Mouse (Mus musculus): ENCODE measurements at regions not wholly inside any gene's neighbourhood (a gene's known extent, or its start where the extent isn't known, plus 50 kb on each side); places are given as distances from the start of the nearest gene placed in this dataset.

DNA sequence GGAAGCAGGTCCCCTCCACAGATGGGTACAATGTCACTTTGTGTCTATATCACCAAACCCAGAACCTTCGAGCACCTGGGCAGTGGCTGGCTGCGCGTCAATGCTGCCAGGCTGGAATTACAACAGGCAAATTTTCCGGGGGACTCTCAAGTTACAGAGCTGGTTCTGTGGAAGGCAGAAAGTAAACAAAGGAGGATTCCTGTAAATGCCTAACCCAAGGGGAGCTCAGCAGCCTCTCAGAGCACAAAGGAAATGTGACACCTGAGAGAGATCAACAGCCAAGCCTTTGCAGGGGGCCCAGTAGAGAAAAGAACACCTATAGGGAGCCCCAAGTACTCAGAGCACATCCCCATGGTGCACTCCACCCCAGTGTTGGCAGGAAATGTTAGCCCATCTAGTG is 70.7 kb downstream of the Setd4 start:
- peak in 1 of 2 experiments; percentile 52 for DNase-seq (ENCODE audit: low spot score in 2 of 2)

DNA sequence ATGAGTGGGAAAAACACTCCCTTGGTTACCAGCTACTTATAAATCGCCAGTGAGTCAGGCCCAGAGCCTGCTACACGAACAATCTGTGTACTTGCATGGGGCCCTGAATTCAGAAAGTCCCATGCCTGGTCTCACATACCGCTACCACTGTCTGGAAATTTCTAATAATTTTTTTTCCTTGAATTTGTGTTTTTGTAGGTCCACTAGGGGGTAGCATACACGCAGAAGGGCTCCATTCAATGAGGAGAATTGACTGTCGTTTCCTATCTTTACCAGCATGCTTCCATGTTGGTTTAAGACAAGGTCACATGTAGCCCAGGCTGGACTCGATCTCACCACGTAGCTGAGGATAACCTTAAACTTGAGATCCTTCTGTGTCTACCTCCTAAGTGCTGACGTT is 71.9 kb downstream of the Setd4 start:
- no peak for DNase-seq (ENCODE audit: low spot score in 2 of 2)

DNA sequence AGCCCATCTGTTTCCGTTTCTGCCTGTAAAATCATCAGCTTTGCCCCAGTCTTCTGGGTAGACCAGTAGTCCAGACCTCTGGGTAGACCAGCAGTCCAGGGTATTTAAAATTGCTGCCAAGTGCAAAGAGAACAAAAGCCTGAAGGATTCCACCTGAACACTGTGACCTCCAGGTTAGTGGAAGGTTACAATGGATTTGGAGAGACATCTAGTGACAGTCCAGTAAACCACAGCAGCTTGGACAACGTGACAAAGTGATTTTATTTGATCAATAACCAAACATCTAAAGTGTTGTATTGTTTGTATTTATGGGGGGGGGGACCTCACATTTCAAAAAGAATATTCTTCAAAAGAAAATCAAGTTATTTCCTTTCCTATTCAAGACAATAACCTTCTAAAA is 81.4 kb downstream of the Setd4 start:
- DNase-seq (ENCODE audit: low spot score in 2 of 2) = no peak

DNA sequence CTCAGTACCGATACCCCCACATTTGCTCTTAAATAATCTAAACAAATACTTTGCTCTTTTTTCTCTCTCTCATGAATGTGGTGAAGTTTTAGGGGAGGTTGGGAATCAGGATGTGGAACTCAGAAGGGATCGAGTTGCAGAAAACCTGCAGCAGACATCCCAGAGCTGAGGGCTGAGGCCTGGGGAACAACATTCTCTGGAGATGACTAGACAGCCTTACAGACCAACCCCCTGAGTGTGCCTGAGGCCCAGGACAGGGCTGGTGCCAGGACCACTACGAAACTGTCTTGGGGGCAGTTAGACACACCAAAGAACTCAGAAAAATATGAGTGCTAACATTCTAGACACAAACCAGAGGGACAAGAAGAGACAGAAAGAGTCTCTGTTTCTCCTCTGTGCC is 83.4 kb downstream of the Setd4 start:
- DNase-seq (ENCODE audit: low spot score in 2 of 2) = no peak

DNA sequence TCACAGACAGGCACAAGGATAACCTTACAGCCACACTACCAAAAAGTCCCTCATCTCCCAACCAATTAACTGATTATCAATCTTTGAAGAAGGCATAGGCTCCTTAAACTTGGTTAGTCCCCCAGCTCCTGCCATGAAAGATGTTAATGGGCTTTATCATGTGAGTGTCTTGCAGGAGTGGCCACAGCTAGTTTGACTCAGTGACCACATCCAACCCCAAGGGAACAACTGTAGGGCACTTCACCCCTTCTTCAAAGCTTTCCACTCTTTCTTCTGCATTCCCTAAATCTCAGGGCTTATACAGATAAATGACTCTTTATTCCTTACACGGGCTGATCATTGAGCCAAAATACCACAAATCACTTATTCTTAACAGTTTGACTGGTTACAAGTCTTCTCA is 85.2 kb downstream of the Setd4 start:
- no peak for DNase-seq (ENCODE audit: low spot score in 2 of 2)

DNA sequence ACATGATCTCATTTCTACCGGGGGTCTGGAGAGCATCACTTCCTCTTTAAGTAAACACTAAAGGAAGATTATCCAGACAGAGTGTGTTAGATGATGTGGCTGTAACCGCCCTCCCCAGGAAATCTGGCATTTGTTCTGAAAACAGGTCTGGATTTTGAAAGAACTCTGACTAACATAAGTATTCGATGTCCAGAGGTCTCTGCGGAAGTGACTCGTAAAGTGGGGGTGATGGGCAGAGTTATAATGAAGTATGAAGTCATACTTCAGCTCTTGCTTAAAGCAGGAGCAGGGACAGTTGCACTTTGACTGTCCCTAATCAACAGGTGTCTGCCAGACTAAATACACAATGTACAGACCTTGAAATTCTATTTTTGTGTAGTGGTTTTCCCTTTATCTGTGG is 87.1 kb downstream of the Setd4 start:
- no peak for DNase-seq (ENCODE audit: low spot score in 2 of 2)

DNA sequence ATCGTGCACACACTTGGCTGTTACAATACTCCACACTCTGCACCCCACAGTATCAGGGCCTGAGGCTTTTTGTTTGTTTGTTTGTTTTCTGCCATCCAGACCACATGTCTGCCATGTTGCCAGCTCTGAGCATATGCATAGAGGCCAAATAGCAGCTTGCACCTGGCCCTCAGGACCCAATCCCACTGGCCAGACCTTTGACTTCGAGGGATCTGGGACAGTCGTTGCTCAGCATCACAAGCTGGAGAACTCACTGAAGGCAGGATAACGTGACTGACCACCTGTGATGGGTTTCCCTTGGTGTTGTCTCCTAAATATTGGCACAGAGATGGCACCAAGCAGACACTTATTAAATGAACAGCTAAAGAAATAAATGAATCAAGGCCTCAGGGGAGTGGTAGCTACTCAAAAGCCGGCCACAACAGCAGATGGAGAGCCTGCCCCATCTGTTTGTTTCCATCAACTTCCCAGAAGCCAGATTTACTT is 88.4 kb downstream of the Setd4 start:
- no peak for DNase-seq (ENCODE audit: low spot score in 2 of 2)

DNA sequence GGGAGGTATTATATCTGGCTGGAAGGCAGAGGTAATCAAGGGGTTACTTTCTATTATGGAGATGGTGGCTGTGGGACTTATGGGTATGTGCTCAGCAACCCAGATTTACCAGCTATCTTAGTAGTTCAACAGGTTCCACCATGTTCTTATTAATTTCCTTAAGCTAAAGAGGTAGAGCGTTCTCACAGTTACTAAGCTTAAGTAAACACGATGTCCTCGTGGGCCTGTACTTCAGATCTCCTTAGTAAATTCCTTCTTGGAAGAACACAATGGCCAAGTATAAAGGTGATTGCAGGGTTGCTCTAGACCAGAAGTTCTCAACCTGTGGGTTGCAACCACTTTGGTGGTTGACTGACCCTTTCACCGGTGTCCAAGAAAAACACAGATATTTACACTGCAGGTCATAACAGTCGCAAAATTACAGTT is 90.2 kb downstream of the Setd4 start:
- DNase-seq (ENCODE audit: low spot score in 2 of 2) = no peak

DNA sequence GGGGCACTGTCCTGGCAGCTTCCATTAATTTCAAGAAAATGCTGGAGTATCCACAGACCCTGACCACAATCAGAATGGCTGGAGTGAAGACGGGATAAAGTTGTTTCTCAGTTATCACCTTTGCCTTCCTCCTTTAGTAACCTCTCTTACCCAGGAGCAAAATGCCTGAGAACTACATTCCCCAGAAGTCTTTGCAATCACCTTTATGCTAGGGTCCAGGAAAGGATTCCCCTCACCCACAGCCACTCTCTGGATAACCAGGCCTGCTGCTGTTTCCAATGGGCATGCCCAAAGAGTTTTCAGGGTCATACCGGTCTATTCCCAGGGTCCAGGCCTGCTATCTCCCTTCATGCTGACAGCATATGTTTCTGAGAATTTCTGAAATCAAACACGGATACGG is 91.9 kb downstream of the Setd4 start:
- no peak for DNase-seq (ENCODE audit: low spot score in 2 of 2)

DNA sequence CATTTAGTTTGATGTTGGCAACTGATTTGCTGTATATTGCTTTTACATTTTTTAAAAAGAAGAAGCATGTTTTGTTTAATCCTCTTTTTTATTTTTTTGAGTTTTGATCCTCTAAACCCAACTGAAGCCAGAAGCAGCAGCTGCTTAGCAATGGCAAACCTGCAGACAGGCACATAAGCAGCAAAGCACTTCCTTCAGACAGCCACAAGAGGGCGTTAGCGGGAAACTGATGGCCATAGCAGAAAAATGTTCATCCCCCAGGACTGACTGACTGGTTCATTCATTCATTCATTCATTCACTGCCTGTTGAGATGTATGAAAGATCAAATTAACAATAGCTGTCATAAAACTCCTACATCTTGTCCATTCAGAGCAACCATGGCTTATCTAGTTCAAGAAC is 92.3 kb downstream of the Setd4 start:
- DNase-seq (ENCODE audit: low spot score in 2 of 2) = no peak

DNA sequence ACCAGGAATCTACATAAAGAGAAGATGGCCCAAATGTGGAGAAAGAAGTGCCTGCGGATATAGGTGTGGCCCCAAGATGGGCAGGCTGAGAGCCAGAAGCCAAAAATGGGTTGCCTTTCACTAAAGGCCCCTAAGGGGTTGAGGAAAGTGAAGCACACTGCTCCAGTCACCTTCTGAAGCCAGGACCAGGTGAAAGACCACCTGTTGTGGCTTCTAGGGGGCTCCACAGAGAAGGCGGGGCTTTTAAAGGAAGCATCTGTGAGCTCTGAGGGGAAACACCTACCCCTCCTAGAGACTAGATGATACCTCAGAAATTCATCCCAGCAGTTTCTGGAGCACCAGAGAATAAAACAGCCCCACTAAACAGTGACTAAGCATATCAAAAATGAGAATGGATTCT is 105.1 kb downstream of the Setd4 start:
- no peak for DNase-seq (ENCODE audit: low spot score in 2 of 2)

DNA sequence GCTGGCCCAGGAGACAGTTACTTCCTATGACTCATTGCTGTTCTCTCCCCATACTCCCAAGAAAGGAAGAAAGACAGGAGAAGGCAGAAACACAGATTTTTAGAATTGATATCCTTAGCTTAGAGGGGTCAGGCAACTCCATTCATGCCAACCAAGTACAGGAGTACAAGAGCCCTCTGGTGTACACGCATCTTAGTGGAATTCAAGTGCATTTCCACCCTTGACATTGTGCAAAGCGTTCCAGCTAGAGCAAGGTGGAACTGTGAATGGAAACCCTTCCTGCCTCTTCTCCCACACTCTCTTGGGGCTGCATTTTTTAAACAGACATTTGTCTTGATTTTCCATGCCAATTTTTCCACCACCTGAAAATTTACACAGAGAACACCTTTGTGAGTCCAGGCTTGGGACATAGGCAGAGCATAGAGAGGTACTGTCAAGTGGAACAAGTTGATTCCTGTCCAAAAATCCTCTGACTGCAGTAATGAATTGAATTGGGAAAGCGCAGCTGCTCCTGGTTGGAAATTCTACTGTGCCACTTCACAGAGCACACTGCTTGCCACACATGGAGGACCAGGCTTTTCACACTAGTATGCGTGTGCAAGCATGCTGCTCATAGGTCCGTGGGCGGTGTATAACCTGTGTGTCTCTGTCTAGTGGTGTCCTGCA is 110.4 kb downstream of the Setd4 start:
- DNase-seq (ENCODE audit: low spot score in 2 of 2) = no peak

DNA sequence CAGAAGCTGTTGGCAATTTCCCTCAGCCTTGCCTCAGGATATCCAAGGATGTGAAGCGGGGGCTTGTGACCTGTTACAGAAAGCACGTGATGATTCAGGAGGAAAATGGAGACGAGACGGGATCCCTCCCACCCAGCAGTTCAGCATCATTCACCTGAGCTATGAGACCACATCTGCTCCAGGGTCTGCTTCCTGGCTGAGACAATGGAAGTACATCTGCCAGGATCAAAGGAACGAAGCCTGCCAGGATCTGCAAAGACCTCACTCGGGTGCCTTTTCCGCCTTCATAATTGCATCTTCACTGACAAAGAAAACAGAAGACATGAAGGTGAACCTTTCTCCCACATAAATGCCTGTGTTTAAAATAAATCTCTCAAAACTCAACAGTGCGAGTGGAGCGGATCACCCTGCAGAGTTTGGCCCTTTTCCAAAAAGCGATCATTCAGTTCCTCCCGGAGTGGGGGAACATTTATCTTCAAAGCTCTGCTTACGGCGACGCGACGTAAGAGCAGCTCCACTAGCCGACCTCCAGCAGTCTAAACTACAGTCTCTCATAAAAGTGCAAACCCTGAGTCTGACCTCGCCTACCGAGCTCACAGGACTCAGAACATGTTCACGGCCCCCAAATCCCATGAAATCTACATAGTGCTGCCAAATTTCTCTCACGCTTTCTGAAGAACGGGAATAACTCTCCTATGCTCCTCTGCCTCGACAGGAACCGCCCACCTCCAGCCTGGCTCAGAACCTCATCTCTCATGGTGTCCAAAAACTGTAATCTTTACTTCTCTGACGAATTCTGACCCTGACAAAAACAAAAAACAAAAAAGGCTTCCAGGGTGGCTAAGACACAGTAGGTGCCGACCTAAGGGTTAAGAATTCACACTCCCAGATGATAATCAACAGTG is 117.0 kb downstream of the Setd4 start:
- no peak for DNase-seq (ENCODE audit: low spot score in 2 of 2)

DNA sequence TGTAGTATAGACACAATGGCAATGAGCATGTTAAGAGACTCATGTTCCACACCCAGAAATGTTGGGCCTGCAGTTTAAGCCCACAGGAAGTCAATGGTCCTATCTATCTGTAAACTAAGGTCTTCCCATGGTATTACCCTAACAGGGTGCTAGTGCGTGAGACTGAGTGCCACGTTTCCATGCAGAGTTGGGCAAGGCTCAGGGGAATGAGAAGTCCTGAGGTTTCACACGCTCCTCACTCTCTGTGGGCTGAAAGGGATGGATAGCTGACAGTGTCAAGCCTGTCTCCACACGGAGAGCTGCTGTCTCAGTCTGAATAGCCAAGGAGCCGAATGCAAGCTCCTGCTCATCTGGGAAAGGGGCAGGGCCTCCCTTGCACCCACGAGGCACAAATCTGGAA is 133.9 kb downstream of the Setd4 start:
- no peak for DNase-seq (ENCODE audit: low spot score in 2 of 2)

DNA sequence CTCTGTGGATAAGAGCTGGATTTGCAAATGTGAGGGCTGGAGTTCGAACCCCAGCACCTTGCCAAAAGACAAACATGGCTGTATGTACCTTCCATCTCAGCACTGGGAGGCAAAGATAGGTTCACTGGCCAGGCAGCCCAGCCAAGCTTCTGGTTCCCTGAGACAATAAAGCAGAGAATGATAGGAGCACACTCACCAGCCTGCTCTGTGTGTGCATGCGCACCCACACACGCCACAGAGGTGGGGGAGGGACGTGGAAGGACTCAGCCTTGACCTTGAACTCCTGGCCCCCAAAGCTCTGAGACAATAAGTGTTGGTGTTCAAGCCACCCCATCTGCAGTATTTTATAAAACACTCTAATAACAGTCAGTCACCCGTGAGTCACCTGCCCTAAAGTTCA is 138.1 kb downstream of the Setd4 start:
- no peak for DNase-seq (ENCODE audit: low spot score in 2 of 2)

DNA sequence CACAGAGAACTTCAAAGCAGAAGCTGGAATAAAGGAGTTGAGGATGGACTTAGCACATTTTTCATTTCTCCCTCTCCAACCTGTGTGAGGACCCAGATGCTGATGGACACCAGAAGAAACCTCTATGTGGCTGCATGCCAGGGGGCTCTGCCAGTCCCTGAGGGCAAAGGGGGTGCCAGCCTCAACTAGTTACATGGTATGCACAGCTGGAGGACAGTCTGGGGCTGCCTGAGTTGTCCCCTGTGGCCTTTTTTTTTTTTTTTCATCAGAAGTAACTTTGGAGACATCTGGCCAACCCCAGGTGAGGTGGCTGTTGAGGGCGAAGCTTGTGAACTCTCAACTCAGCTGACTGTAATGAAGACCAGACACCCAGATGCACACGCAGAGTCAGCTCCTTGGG is 139.0 kb downstream of the Setd4 start:
- DNase-seq (ENCODE audit: low spot score in 2 of 2) = no peak

DNA sequence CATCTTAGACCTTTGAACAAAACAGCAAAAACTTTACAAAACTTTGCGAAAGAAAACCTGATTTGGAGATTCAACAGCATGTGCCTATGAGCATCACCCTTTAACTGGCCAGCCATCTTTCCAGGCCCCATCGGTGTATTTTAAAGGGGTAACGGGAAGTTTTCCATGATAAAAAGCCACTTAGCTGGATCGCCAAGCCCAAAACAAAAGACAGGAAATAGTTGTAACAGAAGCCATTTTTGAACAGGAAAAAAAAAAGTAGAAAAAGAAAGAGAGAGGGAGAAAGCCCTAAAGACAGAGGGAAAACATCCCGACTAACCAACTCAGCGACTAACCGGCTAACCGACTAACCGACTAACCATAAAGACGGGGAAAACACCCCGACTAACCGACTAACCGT is 140.5 kb downstream of the Setd4 start:
- no peak for DNase-seq (ENCODE audit: low spot score in 2 of 2)

DNA sequence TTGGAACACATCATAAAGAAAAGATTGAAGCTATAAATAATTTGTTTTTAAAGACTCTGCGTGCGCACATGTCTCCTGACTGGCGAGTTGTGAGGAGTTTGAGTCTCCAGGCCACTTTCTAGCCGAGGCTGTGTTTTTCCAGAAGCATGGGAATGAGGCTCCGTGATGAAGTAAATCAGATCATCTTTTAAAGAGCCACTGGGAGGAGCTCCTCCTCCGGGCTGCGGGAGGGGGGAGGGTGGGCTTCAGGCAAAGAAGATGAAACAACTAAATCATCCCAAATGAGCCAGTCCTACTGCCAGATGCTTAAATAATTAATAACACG is 141.6 kb downstream of the Setd4 start:
- no peak for DNase-seq (ENCODE audit: low spot score in 2 of 2)

DNA sequence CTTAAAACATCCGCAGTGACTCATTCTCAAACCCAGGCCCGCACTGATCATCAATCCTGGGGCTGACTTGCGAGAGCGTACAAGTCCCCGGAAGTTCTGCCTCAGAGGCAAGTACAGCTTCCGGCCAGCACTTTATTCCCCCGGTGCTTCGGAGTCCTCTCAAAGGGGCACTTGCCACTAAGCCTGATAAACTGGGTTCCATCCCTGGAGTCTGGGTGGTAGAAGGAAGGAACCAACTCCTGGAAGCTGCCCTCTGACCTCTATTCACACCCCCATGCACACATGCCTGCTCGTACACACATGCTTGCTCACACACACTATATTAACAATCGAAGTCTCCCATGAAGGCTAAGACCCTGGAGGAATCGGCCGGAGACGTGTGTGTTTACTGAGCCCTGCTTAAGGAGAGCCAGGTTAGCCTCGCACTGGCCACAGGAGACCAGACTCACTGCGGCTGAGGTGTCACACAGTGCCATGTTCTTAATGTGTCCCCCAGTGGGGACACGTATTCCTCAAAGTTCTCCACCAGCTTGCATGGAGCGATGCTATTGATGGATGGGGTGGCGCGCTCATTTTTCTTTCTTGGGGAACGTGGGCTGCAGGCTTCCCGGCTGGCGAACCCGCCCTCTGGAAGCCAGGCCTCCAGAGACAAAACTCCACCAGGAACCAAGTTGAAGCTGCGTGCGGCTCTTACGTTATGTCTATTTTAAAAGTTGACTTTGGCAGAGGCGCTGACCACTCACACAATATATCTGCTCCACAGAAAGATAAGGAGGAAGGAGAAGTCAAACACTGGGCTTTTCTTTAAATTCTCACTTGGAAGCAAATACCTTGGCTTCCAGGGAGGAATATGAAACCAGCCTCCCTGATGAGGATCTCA is 142.2 kb downstream of the Setd4 start:
- DNase-seq (ENCODE audit: low spot score in 2 of 2) = no peak

DNA sequence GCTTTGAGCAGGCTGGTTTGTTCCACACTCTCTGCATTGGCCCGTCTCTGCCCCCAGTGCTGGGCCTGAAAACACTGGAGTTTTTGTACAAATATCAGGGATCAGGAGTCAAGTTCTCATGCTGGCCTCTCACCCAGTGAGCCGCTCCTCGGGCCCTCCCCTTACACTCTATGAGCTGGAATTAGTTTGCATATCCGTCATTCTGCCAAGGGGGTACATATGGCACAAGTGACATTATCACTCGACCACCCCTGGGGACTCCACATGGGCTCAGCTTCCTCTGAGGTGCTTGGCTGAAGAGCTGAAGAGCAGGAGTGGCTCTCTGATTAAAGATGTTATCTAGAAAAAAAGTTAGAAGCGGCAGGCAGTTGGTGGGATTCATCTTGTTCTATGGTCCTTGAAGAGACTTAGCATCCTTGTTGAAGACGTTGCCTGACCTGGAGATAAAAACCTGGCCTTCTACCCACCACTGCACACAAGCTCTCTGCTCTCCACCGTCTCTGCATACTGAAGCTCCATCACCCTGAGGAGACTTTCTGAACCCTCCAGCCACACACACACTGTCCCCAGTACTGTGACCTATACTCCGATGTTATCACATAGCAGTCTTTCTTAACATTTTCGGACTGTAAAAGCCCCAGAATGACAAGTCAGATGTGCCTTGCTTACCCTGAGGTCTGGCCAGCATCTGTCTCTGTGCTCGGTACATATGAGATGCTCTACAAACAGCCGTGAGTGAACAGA is 144.2 kb downstream of the Setd4 start:
- DNase-seq (ENCODE audit: low spot score in 2 of 2) = no peak

DNA sequence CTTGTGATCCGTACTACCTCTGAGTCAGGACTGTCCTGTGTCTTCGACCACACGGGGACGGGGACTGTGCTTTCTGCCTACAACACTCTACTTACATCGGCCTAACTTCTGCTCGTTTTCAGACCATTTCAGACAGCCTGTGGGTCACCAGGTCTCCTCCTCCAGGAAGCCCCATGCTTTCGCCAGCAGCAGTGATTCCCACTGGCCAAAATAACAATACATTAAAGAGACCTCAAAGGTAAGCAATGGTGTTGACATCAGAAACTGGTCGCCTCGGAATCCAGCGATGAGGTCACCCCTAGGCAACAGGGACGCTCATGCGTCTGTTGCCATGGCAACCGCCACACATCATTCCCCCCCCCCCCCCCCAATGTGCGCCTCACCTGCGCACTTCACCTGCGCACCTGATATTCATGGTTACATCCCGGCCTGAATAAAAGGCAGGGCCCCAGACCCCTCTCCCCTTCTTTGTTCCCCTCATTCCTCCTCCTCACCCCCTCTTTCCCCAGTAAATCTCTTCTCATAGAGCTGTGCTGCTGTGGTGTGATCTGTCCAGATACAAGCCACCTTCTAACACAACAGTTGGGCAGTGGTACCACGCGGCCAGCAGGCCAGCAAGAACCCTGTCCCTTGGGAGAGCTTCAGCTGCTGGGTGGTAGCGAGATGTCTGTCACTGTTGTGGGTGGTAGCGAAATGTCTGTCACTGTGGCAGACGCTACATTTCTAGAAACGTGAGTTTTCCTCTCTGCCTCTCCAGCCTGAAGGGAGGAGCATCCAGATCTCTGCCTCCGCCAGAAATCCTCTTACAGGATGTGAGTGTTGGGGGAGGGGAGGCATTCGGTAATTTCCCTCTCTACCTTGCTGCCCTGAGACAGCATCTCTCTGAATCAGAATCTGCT is 145.0 kb downstream of the Setd4 start:
- no peak for DNase-seq (ENCODE audit: low spot score in 2 of 2)

All from urinary bladder, adult 18-20 months (tissue).